Mouse (Mus musculus) heart, embryonic 13.5 days (tissue): ENCODE measurements around the gene Fam120a. TPM values are rescaled to one million over a fixed set of nuclear protein-coding genes. Genes with fewer than 3 reads are reported as not detected.

Experiments
- ATAC-seq: fragments of 200-750 bp; cut with Nextera tagmentation; 2 replicates; pipeline ENCODE4 v1.8.0; 2017; ENCODE audit warnings: moderate TSS enrichment; ENCODE audit not compliant: insufficient number of reproducible peaks, low FRiP score, low TSS enrichment; ENCODE audit errors: extremely low read depth
- H3K27ac ChIP-seq: fragments of 300-500 bp; sonication (generic); replicated peaks from 2 replicates; pipeline ENCODE4 v1.5.1; 2015; ENCODE audit warnings: moderate library complexity, mild to moderate bottlenecking, inconsistent platforms
- H3K27me3 ChIP-seq: fragments of 300-500 bp; sonication (generic); replicated peaks from 2 replicates; pipeline ENCODE4 v1.6.1; 2015; ENCODE audit warnings: mild to moderate bottlenecking, inconsistent platforms
- H3K36me3 ChIP-seq: fragments of 300-500 bp; sonication (generic); 2 replicates; pipeline ENCODE4 v1.6.1; 2015; ENCODE audit warnings: mild to moderate bottlenecking, inconsistent platforms
- H3K4me1 ChIP-seq: fragments of 300-500 bp; sonication (generic); 2 replicates; pipeline ENCODE4 v1.6.1; 2015; ENCODE audit warnings: inconsistent platforms
- H3K4me2 ChIP-seq: fragments of 300-500 bp; sonication (generic); 2 replicates; pipeline ENCODE4 v1.6.1; 2015; ENCODE audit warnings: inconsistent platforms, mild to moderate bottlenecking, moderate library complexity
- H3K4me3 ChIP-seq: fragments of 300-500 bp; sonication (generic); 2 replicates; pipeline ENCODE4 v1.5.1; 2015; ENCODE audit warnings: moderate library complexity, mild to moderate bottlenecking, inconsistent platforms
- H3K9ac ChIP-seq: fragments of 300-500 bp; sonication (generic); 2 replicates; pipeline ENCODE4 v1.6.1; 2015; ENCODE audit warnings: inconsistent platforms, mild to moderate bottlenecking, moderate library complexity
- H3K9me3 ChIP-seq: fragments of 300-500 bp; sonication (generic); 2 replicates; pipeline ENCODE4 v1.6.1; 2016; ENCODE audit warnings: inconsistent platforms
- WGBS: fragments of 180-500 bp; shearing (Covaris S2); methylation state at CpG from one replicate; pipeline ENCODE4 v1.1.7; 2015; ENCODE audit warnings: mixed read lengths; 5-methylcytosine and 5-hydroxymethylcytosine counted together
- polyA plus RNA-seq: library from polyadenylated mRNA; unstranded; fragments of >200 nt; fragmentation: Nextera tagmentation; extraction: Ambion mirVana; gene quantifications from 2 replicates; pipeline ENCODE4 v1.2.1, GENCODE M21; 2015

The Fam120a gene
- polyA plus RNA-seq, 1 experiment from 2014 or later: 17.2 TPM

- H3K36me3 ChIP-seq: 0 out of 2 replicates have a peak, but pooled peaks cover 5% of the 10 kb centered on the region
- no peaks in the 10 kb centered on the region for H3K9me3 ChIP-seq
- H3K4me3 ChIP-seq: peak overlapping the region; percentile 81
- peak overlapping the region; percentile 94 for H3K4me2 ChIP-seq
- no peaks in the 10 kb centered on the region for H3K27me3 ChIP-seq
- peak overlapping the region; percentile 97 for H3K9ac ChIP-seq
- H3K4me1 ChIP-seq: peaks cover 72% of the 10 kb centered on the region
- WGBS: 68% methylated on average over 4 of the region's 4 CpGs
- peak overlapping the region; percentile 99 for H3K27ac ChIP-seq
- no peak for ATAC-seq
Observed at GRCm38 (mm10) chr13:48964850-48965249, 3.0 kb downstream of the Fam120a start.

GRCm38 (mm10) chr13:48963111-48963510 lies 4.7 kb downstream of the Fam120a start:
- H3K9ac ChIP-seq: peak overlapping the region; percentile 38
- 74% methylated on average over 1 of the region's 1 CpGs for WGBS
- H3K9me3 ChIP-seq: no peaks in the 10 kb centered on the region
- H3K4me2 ChIP-seq: peak overlapping the region; percentile 19; the same call in 1 of the 2 replicates
- H3K36me3 ChIP-seq: 0 out of 2 replicates have a peak, but pooled peaks cover 8% of the 10 kb centered on the region
- H3K27ac ChIP-seq: peak overlapping the region; percentile 20; the same call in 1 of the 2 replicates
- no peak for ATAC-seq
- peaks cover 74% of the 10 kb centered on the region for H3K4me1 ChIP-seq
- H3K27me3 ChIP-seq: no peaks in the 10 kb centered on the region
- H3K4me3 ChIP-seq: no peak overlapping the region

GRCm38 (mm10) chr13:48962519-48962918 lies 5.3 kb downstream of the Fam120a start:
- Histone ChIP-seq H3K9me3 (no peaks in the 10 kb centered on the region), H3K27me3 (no peaks in the 10 kb centered on the region), H3K36me3 (0 out of 2 replicates have a peak, but pooled peaks cover 8% of the 10 kb centered on the region), H3K27ac (peak overlapping the region; percentile 20), H3K9ac (peak overlapping the region; percentile 38), H3K4me1 (peaks cover 74% of the 10 kb centered on the region), H3K4me3 (no peak overlapping the region), H3K4me2 (peak overlapping the region; percentile 19; the same call in 1 of the 2 replicates)
- WGBS: 47% methylated on average over 3 of the region's 3 CpGs
- no peak for ATAC-seq

GRCm38 (mm10) chr13:48958608-48959007 lies 9.2 kb downstream of the Fam120a start:
- no peak overlapping the region for H3K4me3 ChIP-seq
- H3K27ac ChIP-seq: no peak overlapping the region
- WGBS: 63% methylated on average over 4 of the region's 4 CpGs
- no peaks in the 10 kb centered on the region for H3K9me3 ChIP-seq
- no peaks in the 10 kb centered on the region for H3K27me3 ChIP-seq
- peaks cover 62% of the 10 kb centered on the region for H3K4me1 ChIP-seq
- H3K9ac ChIP-seq: no peak overlapping the region
- no peak overlapping the region for H3K4me2 ChIP-seq
- H3K36me3 ChIP-seq: 0 out of 2 replicates have a peak, but pooled peaks cover 3% of the 10 kb centered on the region
- ATAC-seq: no peak

GRCm38 (mm10) chr13:48954825-48955224 lies 13.0 kb downstream of the Fam120a start:
- Histone ChIP-seq H3K27me3 (no peaks in the 10 kb centered on the region), H3K4me3 (no peak overlapping the region), H3K4me1 (peaks cover 51% of the 10 kb centered on the region), H3K4me2 (no peak overlapping the region), H3K27ac (no peak overlapping the region), H3K9ac (no peak overlapping the region), H3K36me3 (0 out of 2 replicates have a peak, but pooled peaks cover 3% of the 10 kb centered on the region), H3K9me3 (no peaks in the 10 kb centered on the region)
- ATAC-seq: no peak
- 88% methylated on average over 4 of the region's 4 CpGs for WGBS

GRCm38 (mm10) chr13:48950600-48951241 lies 17.1 kb downstream of the Fam120a start:
- H3K27ac ChIP-seq: no peak overlapping the region
- no peaks in the 10 kb centered on the region for H3K27me3 ChIP-seq
- no peak overlapping the region for H3K9ac ChIP-seq
- H3K9me3 ChIP-seq: no peaks in the 10 kb centered on the region
- H3K4me1 ChIP-seq: peaks cover 36% of the 10 kb centered on the region
- H3K36me3 ChIP-seq: peaks cover 34% of the 10 kb centered on the region
- no peak overlapping the region for H3K4me2 ChIP-seq
- no peak for ATAC-seq
- H3K4me3 ChIP-seq: no peak overlapping the region
- WGBS: 53% methylated on average over 5 of the region's 5 CpGs

GRCm38 (mm10) chr13:48948951-48949350 lies 18.9 kb downstream of the Fam120a start:
- H3K4me2 ChIP-seq: no peak overlapping the region
- 87% methylated on average over 6 of the region's 6 CpGs for WGBS

GRCm38 (mm10) chr13:48944571-48944970 lies 23.2 kb downstream of the Fam120a start:
- Histone ChIP-seq H3K27ac (no peak overlapping the region), H3K36me3 (peaks cover 81% of the 10 kb centered on the region), H3K4me2 (no peak overlapping the region), H3K4me3 (no peak overlapping the region), H3K9ac (no peak overlapping the region), H3K9me3 (no peaks in the 10 kb centered on the region), H3K4me1 (peaks cover 37% of the 10 kb centered on the region), H3K27me3 (no peaks in the 10 kb centered on the region)
- no peak for ATAC-seq
- WGBS: 44% methylated on average over 1 of the region's 1 CpGs

More at GRCm38 (mm10) chr13:48948951-48949350, 18.9 kb downstream of the Fam120a start:
- Histone ChIP-seq H3K4me1 (peaks cover 39% of the 10 kb centered on the region), H3K36me3 (peaks cover 49% of the 10 kb centered on the region), H3K27me3 (no peaks in the 10 kb centered on the region), H3K9me3 (no peaks in the 10 kb centered on the region), H3K4me3 (no peak overlapping the region), H3K27ac (no peak overlapping the region), H3K9ac (no peak overlapping the region)
- ATAC-seq: no peak

GRCm38 (mm10) chr13:48942471-48942870 lies 25.3 kb downstream of the Fam120a start:
- H3K9ac ChIP-seq: no peak overlapping the region
- peaks cover 37% of the 10 kb centered on the region for H3K4me1 ChIP-seq
- no peak overlapping the region for H3K4me3 ChIP-seq
- peaks cover 77% of the 10 kb centered on the region for H3K36me3 ChIP-seq
- H3K4me2 ChIP-seq: no peak overlapping the region
- H3K27ac ChIP-seq: no peak overlapping the region
- no peaks in the 10 kb centered on the region for H3K27me3 ChIP-seq
- no peaks in the 10 kb centered on the region for H3K9me3 ChIP-seq
- no peak for ATAC-seq
- 82% methylated on average over 2 of the region's 2 CpGs for WGBS

- Histone ChIP-seq H3K4me2 (no peak overlapping the region), H3K36me3 (peaks cover 76% of the 10 kb centered on the region), H3K9me3 (no peaks in the 10 kb centered on the region), H3K27ac (0 out of 2 replicates have a peak overlapping the region, but pooled peaks have one; percentile 17), H3K4me1 (peaks cover 40% of the 10 kb centered on the region), H3K4me3 (no peak overlapping the region), H3K27me3 (no peaks in the 10 kb centered on the region), H3K9ac (no peak overlapping the region)
- WGBS: 50% methylated on average over 3 of the region's 3 CpGs
- no peak for ATAC-seq
Observed at GRCm38 (mm10) chr13:48941773-48942172, 26.0 kb downstream of the Fam120a start.

GRCm38 (mm10) chr13:48934597-48934996 lies 33.2 kb downstream of the Fam120a start:
- H3K9ac ChIP-seq: no peak overlapping the region
- peak overlapping the region; percentile 74 for H3K27ac ChIP-seq
- peak overlapping the region; percentile 31 for H3K4me2 ChIP-seq
- H3K4me3 ChIP-seq: no peak overlapping the region; the same call in 1 of the 2 replicates
- H3K27me3 ChIP-seq: no peaks in the 10 kb centered on the region
- peaks cover 26% of the 10 kb centered on the region for H3K4me1 ChIP-seq
- no peaks in the 10 kb centered on the region for H3K9me3 ChIP-seq
- ATAC-seq: no peak
- peaks cover 75% of the 10 kb centered on the region for H3K36me3 ChIP-seq
- WGBS: 29% methylated on average over 6 of the region's 6 CpGs

GRCm38 (mm10) chr13:48932692-48933091 lies 35.1 kb downstream of the Fam120a start:
- no peak overlapping the region for H3K4me2 ChIP-seq
- no peaks in the 10 kb centered on the region for H3K27me3 ChIP-seq
- peaks cover 79% of the 10 kb centered on the region for H3K36me3 ChIP-seq
- H3K9ac ChIP-seq: no peak overlapping the region
- peaks cover 33% of the 10 kb centered on the region for H3K4me1 ChIP-seq
- no peaks in the 10 kb centered on the region for H3K9me3 ChIP-seq
- H3K27ac ChIP-seq: no peak overlapping the region
- no peak overlapping the region for H3K4me3 ChIP-seq
- 82% methylated on average over 3 of the region's 3 CpGs for WGBS
- no peak for ATAC-seq
